Mouse (Mus musculus): ENCODE data around the gene Krit1.
"Not testable (repeated sequence)": the region's sequence is repeated elsewhere in the genome, so short reads cannot be mapped to it uniquely, and the experiment has no call there.

The Krit1 gene

GRCm38 (mm10) chr5:3802433-3803291 is at the start of gene Krit1, which contains the start of gene Ankib1:
Krit1 (plus strand) TSS chr5:3803184.
Ankib1 (minus strand) TSS chr5:3802925.
- peak; percentile 83 for DNase-seq (ENCODE audit: low spot score)

DNA sequence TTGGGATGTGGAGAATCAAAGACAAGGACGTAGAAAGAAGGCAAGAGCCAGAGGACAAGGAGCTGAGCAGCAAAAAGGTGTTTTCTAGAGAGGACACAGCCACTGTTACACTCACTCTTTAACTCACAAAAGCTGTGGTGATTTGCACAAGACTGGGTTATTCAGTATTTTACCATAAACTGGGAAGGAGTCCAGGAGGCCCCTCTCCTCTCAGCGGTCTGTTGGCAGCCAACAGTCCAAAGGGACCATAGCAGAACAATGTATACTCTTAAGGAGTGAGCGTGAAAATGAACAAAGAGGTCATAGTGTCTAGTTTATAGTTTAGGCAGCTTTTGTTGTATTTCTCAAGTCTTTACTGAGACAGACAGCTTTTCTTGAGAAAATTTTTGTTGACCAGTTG is 31.5 kb upstream of the Krit1 start:
- no peak for DNase-seq (ENCODE audit: low spot score)

DNA sequence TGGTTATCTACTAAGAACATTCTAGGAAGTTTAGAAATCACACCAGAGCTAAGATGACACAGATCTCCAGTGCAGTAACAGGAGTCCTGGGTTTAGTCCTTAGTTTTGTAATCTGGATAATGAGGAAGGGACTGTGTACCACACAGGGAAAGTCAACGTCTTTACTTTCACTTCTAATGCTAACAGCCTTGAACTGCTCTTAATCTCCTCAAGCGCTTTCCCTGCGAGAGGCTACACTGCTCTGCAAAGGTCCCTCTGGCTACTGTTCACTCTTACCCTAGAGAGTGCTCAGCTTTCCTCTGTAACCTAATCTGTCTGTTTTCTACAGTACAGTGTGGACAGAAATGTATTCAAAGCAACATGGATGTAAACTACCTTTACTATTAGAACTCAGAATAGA is 31.0 kb upstream of the Krit1 start:
- no peak for DNase-seq (ENCODE audit: low spot score)

DNA sequence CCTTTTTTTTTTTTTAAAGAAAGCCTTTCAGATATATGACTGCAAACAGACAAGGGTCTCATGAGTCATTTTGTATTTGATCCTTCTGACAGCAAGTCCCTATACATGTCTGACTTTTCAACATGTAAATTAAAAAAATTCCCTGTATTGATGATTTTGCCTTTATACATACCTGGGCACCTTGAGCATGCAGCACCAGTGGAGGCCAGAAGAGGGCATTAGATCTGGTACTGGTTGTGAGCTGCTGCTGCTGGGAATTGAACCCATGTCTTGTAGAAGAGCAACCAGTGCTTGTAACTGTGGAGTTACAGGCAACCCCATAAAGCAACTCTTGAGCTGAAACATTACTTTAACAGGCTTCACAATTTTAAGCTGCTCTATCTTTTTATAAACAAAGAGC is 20.3 kb upstream of the Krit1 start:
- DNase-seq (ENCODE audit: low spot score): no peak

GRCm38 (mm10) chr5:3783947-3784681 is 18.9 kb upstream of the Krit1 start:
- DNase-seq (ENCODE audit: low spot score): no peak

- no peak for DNase-seq (ENCODE audit: low spot score)
Observed at GRCm38 (mm10) chr5:3784751-3785496, 18.1 kb upstream of the Krit1 start.

- DNase-seq (ENCODE audit: low spot score): no peak
Observed at GRCm38 (mm10) chr5:3787548-3787947, 15.4 kb upstream of the Krit1 start.

DNA sequence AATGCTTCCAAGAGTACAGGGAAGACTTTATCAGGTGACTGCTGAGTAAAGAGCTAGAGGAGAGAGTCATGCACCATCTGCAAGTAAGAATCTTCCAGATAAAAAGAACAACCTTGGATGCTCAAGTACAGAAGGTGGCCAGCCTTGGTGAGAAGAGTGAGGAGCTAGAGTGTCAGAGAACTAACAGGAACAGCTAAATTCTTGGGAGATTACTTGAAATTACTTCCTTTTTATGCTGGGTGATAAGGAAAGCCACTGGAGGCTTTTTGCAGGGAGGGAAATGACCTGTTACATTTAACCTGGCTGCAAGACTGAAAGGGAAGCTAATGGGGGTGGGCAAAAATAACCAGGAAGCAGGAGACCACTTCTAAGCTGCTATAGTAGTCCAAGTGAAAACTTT is 11.9 kb upstream of the Krit1 start:
- DNase-seq (ENCODE audit: low spot score): no peak

GRCm38 (mm10) chr5:3797101-3797500 is 5.9 kb upstream of the Krit1 start:
- not testable (repeated sequence) for DNase-seq (ENCODE audit: low spot score)

GRCm38 (mm10) chr5:3798656-3799055 is 4.3 kb upstream of the Krit1 start:
- not testable (repeated sequence) for DNase-seq (ENCODE audit: low spot score)

DNA sequence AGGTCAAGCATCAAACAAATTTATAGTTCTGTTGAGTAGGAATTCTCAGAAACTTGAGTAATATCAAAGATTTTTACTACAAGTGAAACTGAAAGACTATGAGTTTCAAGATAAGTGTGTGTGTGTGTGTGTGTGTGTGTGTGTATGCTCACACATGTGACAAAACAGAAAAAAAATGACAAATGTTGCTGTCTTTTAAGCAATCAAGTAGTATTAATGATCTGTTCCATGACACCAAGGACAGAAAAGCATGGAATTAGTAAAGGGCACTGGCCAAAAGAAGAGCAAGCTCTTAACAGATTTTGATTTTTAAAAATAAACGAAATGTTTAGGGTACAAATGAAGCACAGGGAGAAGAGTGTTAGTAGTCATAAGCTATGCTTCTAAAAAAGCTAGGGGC is 2.9 kb upstream of the Krit1 start:
- DNase-seq (ENCODE audit: low spot score): no peak

DNA sequence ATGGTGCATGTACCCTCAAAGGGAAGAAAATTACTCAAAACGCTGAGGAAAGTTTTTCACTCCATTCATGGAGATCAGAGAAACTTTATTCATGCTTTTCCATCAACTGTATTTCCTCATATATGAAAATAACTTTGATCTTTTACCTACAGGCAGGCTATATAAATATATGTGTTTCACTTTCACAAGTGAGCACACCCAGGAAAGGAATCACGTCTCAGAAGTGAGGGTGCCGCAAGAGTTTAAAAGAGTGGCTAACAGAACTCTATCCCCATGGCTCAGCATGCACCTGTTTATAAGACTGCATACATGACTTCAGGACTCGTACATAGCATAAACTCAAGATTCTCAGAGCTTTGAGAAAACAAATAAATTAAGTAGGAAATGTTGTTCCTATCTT is 2.1 kb upstream of the Krit1 start:
- no peak for DNase-seq (ENCODE audit: low spot score)

DNA sequence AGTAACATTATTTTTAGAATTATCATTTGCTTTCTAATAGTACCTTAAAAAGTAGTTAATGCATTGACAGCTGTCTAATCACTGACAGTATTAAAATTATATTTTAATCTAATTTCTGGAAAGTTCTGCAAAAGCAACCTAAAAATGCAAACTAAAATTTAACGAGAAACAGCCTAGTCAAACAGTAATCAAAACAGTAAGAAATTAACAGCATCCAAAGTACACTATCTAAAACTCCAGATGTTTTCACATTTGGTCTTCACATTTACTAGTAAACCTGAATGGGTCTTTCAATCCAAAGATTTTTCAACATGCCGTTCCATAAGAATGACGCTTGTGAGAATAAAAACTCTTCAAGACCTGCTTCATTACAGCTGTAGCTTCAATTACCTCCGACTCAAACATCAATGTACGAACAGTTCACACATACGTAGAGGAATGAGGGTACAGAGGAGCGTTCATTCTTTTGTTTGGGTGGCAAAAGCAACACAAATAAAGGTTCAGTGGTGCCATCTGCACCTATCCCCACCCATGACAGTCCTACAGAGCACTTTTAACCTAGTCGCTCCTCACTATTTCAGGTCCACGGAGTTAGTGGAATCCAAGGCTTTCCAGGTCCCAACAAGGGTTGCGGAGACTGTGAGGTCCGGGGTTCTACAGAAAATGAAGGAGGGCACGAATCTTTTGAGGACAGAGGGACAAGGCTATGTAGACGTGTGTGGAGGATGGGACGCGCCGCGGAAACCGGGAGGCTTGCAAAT is 1.1 kb upstream of the Krit1 start:
- DNase-seq (ENCODE audit: low spot score): no peak

GRCm38 (mm10) chr5:3803292-3804165 is 545 bp downstream of the Krit1 start:
- DNase-seq (ENCODE audit: low spot score): no peak

DNA sequence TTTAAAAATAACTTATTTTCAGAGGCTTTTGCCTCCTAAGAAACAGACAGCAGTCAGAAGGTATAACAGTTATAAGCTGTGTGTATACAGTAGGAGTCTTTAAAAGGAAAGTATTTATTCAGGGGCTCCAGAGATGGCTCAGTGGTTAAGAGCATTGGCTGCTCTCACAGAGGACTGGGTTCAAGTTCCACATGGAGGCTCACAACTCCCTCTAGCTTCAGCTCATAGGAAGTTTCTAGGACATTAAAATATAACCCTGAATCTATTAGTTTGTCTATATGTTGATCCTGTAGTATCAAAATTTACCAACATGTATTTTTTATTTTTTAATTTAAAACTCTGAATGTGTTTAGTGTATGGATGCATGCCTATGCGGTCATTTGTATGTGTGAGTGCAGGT is 5.5 kb downstream of the Krit1 start:
- DNase-seq (ENCODE audit: low spot score): no peak

DNA sequence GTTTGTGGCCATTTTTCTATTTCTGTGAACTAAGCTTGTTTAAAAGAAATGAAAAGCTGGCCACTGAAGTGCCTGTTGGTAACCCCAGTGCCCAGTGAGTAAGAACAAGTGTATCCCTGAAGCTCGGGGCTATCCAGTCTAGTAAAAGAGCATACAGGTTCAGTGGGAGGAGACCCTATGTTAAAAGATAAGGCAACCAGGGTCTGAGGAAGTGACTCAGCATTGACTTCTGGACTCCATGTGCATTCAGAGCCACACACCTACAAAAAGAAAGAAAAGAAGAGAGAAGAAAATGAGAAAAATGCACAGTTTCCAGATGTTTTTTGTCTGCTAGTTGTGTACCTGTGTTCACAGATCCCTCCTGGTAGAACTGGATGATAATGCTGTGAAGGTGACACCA is 31.1 kb downstream of the Krit1 start:
- DNase-seq (ENCODE audit: low spot score): no peak

- no peak for DNase-seq (ENCODE audit: low spot score)
Observed at GRCm38 (mm10) chr5:3845026-3845425, 42.0 kb downstream of the Krit1 start, which contains the start of gene Lrrd1. Lrrd1 (plus strand) TSS chr5:3845173.

GRCm38 (mm10) chr5:3870161-3870560 is 67.2 kb downstream of the Krit1 start:
- DNase-seq (ENCODE audit: low spot score): no peak

DNA sequence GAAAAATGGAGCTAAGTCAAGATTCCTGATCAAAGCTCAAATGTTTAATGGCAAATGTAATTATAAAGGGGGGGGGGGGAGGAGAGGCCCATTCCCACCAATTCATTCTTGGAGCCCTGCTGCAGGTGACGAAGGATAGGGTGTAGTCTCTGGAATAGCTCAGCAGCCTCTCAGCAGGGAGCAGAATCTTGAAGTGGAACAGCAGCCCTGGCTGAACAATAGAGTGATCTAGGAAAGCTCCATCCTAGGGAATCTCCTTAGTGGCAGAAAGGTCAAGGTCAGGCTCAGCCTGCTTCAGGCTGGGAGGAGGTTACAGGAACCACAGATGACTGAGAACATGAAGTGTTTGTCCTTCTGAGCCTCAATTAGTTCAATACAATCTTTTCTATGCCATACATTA is 69.4 kb downstream of the Krit1 start:
- DNase-seq (ENCODE audit: low spot score): no peak

DNA sequence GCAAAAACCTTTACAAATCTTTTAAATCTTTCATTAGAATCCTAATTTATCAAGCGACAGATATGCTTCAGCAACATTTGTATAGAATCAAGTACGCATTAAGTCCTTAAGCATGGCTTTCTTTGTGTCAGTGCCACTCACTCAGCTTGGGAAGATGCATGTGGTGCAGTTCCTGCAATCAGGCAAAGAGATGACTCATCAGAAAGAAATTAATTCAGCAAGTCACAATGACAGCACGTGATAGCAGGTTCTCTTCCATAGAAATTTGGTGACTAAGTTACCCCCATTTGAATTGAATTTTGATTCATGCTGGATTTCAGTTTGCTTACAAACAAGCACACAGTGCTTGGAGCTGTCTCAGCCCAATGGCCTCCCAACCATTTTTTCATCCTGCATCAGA is 70.5 kb downstream of the Krit1 start:
- DNase-seq (ENCODE audit: low spot score): no peak

DNA sequence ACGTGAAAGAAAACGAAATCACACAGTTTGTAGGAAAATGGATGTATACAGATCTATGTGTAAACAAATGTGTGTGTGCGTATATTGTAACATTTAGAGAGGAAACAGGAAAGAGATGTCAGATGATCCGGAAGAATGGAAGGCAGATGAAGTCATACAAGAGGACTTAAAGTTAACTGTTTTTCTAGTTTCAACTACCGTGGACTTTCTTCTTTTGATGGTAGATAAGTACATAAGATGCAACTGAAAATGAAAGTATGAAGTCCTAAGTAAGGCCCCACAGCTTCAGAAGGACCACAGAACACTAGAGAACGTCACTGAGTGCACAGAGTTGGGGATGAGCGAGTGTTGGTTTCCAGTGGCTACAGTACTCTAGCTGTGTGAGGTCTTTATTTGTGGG is 83.9 kb downstream of the Krit1 start:
- DNase-seq (ENCODE audit: low spot score): not testable (repeated sequence)
